8 mouse cellular contexts compared by ENCODE assay signal in genomic region chr9:22469643-22470042, GRCm38 (mm10). TPM values are rescaled to one million over a fixed set of nuclear protein-coding genes. Genes with fewer than 3 reads are reported as not detected.
DNase-seq lines count a peak whose midpoint lies in the region; ATAC-seq and TF ChIP-seq lines count a peak whose summit lies in the region.

TSS of gene Rp9 (minus strand) at chr9:22469743.

- H3K9me3 ChIP-seq in kidney, embryonic 16.5 days (ENCODE audit: low read length), result no peaks in the 10 kb centered on the region
- no peaks in the 10 kb centered on the region for H3K9me3 ChIP-seq in intestine, postnatal 0 days (ENCODE audit: control insufficient read depth)
- H3K9me3 ChIP-seq in midbrain, embryonic 11.5 days (ENCODE audit: control insufficient read depth, low read length), result no peaks in the 10 kb centered on the region

- no peaks in the 10 kb centered on the region for H3K27me3 ChIP-seq in kidney, embryonic 16.5 days (ENCODE audit: insufficient read depth, low read length)
- H3K27me3 ChIP-seq in intestine, postnatal 0 days (replicated peaks; ENCODE audit: control insufficient read depth, insufficient read depth, low read length), result no peaks in the 10 kb centered on the region
- H3K27me3 ChIP-seq in midbrain, embryonic 11.5 days (ENCODE audit: control insufficient read depth, insufficient read depth, low read length), result no peaks in the 10 kb centered on the region

- peak within 1 kb of the TSS; percentile 97 for H3K9ac ChIP-seq in kidney, embryonic 16.5 days (replicated peaks; ENCODE audit: low read length)
- peak within 1 kb of the TSS; percentile 93; the same call in 1 of the 2 replicates for H3K9ac ChIP-seq in intestine, postnatal 0 days (ENCODE audit: low read depth, low read length)
- H3K9ac ChIP-seq in midbrain, embryonic 11.5 days (ENCODE audit: low read length), result peak within 1 kb of the TSS; percentile 93

- H3K4me3 ChIP-seq in kidney, embryonic 16.5 days (ENCODE audit: low read length), result peak within 1 kb of the TSS; percentile 84
- H3K4me3 ChIP-seq in intestine, postnatal 0 days (ENCODE audit: low read depth, low read length), result peak within 1 kb of the TSS; percentile 95
- H3K4me3 ChIP-seq in midbrain, embryonic 11.5 days (ENCODE audit: low read depth, low read length), result peak within 1 kb of the TSS; percentile 80; the same call in 1 of the 2 replicates

- H3K4me2 ChIP-seq in kidney, embryonic 16.5 days (replicated peaks; ENCODE audit: low read depth, low read length), result peak within 1 kb of the TSS; percentile 71
- H3K4me2 ChIP-seq in intestine, postnatal 0 days (replicated peaks; ENCODE audit: low read depth), result peak within 1 kb of the TSS; percentile 84
- H3K4me2 ChIP-seq in midbrain, embryonic 11.5 days, result peak within 1 kb of the TSS; percentile 84

- peak within 1 kb of the TSS; percentile 86; the same call in 1 of the 2 replicates for H3K27ac ChIP-seq in kidney, embryonic 16.5 days (ENCODE audit: low read length)
- peak within 1 kb of the TSS; percentile 98; the same call in 1 of the 2 replicates for H3K27ac ChIP-seq in intestine, postnatal 0 days (ENCODE audit: low read depth, low read length)
- H3K27ac ChIP-seq in midbrain, embryonic 11.5 days (ENCODE audit: low read depth, low read length), result no peak within 1 kb of the TSS

- 0 out of 2 replicates have a peak, but pooled peaks cover 3% of the 10 kb centered on the region for H3K4me1 ChIP-seq in kidney, embryonic 16.5 days (ENCODE audit: insufficient read depth, low read length)
- H3K4me1 ChIP-seq in intestine, postnatal 0 days (replicated peaks; ENCODE audit: control insufficient read depth, insufficient read depth, low read length), result no peaks in the 10 kb centered on the region
- peaks cover 3% of the 10 kb centered on the region; the same call in 1 of the 2 replicates for H3K4me1 ChIP-seq in midbrain, embryonic 11.5 days (ENCODE audit: control insufficient read depth, insufficient read depth, low read length)

- no peak for DNase-seq in kidney, adult 11 months
- DNase-seq in adrenal gland, postnatal 4 days (ENCODE audit: low spot score in 2 of 2), result no peak
- no peak for DNase-seq in gastrocnemius, postnatal 36 days
- DNase-seq in midbrain, embryonic 11.5 days (ENCODE audit: low spot score, missing footprints), result peak; percentile 54
- DNase-seq in urinary bladder, postnatal 36 days (ENCODE audit: low spot score in 2 of 2), result no peak
- DNase-seq in spleen, postnatal 14 days (ENCODE audit: low spot score in 2 of 2), result no peak

- intact Hi-C loops in gastrocnemius, postnatal 36 days (cut with DNase I), result no loop called here

- TF ChIP-seq CTCF in intestine, postnatal 0 days (IDR thresholded peaks at IDR 0.05; ENCODE audit: low read depth), result no peak

- WGBS in kidney, embryonic 16.5 days, result 84% methylated on average over 3 of the region's 3 CpGs
- WGBS in intestine, postnatal 0 days, result 80% methylated on average over 3 of the region's 3 CpGs
- WGBS in midbrain, embryonic 11.5 days, result 90% methylated on average over 3 of the region's 3 CpGs

- ATAC-seq in kidney, embryonic 16.5 days (ENCODE audit: low FRiP score, low TSS enrichment), result no peak
- no peak for ATAC-seq in intestine, postnatal 0 days
- no peak for ATAC-seq in midbrain, embryonic 11.5 days (ENCODE audit: low FRiP score)

- peaks cover 6% of the 10 kb centered on the region; the same call in 1 of the 2 replicates for H3K36me3 ChIP-seq in kidney, embryonic 16.5 days (ENCODE audit: insufficient read depth, low read length)
- H3K36me3 ChIP-seq in intestine, postnatal 0 days (ENCODE audit: control insufficient read depth, insufficient read depth), result no peaks in the 10 kb centered on the region; the same call in 1 of the 2 replicates
- no peaks in the 10 kb centered on the region for H3K36me3 ChIP-seq in midbrain, embryonic 11.5 days (ENCODE audit: control insufficient read depth, insufficient read depth, low read length)

RNA-seq across cellular contexts. Expression of gene Rp9, which starts in this region (rescaled TPM):
- polyA plus RNA-seq in kidney, embryonic 16.5 days (2015; fragmentation: Nextera tagmentation; extraction: Ambion mirVana), result 56.0 and 64.3 TPM in 2 replicates
- 10 to 100 TPM; 48.1 to 52.9 TPM for total RNA-seq in adrenal gland, postnatal 4 days (2021)
- 10 to 100 TPM; 31.3 to 33.2 TPM for total RNA-seq in gastrocnemius, postnatal 36 days (2021)
- polyA plus RNA-seq in intestine, postnatal 0 days (2015; fragmentation: Nextera tagmentation; extraction: Ambion mirVana), result 94.5 and 95.2 TPM in 2 replicates
- 50.6 and 54.2 TPM in 2 replicates for polyA plus RNA-seq in midbrain, embryonic 11.5 days (2014; fragmentation: Nextera tagmentation; extraction: Ambion mirVana)
